Mouse (Mus musculus) gastrocnemius, adult 18-20 months (tissue): Measurements from ENCODE around the gene Car12. TPM values are rescaled to one million over a fixed set of nuclear protein-coding genes. Genes with fewer than 3 reads are reported as not detected.
"Not testable (repeated sequence)": the region's sequence is repeated elsewhere in the genome, so short reads cannot be mapped to it uniquely, and the experiment has no call there.

Source experiments
- DNase-seq: peaks from one replicate; pipeline ENCODE4 v3.0.0; 2021; ENCODE audit warnings: low spot score
- total RNA-seq, 2 experiments: library from RNA; stranded (reverse); gene quantifications; 2 replicates each; pipeline ENCODE4 v1.2.3; 2021

Gene Car12
- total RNA-seq, 2 experiments from 2014 or later, result 0.14 to 0.24 TPM

DNA sequence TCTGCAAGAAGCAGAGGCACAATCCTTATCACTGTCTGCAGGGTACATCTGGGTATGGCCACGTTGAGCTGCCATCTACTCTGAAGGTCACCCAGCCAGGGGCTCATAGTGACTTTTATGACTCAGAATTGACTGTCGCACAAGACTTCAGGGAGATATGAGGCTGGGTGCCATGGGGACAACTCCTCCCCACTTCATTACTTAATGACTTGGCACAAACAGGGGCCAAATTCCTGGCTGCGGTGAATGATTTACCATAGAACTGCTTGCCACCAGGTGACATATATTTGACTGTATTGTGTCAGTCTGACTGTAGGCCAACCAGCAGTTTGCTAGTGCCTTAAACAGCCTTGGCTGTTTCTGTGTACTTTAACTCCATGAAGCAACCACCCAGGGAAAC lies 55.8 kb downstream of the Car12 start:
- DNase-seq, result no peak

DNA sequence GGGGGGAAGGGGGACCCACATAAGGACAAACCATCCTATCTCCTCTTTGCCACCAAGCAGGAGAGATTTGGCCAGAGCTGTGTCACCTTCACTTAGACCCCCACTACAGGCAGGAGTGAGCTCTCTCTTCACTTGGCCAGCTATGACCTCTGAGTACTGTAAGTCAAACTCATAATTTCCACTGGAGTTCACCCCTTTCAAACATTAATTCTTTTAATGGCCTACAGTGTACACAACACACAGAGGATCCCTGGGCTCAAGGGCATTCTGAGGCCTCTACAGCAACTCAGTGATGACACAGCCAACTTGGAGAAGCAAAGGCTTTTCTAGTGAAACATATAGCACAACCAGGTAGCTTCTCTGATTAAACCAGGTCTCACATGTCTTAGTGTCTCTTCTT lies 57.2 kb downstream of the Car12 start:
- DNase-seq, result no peak

DNA sequence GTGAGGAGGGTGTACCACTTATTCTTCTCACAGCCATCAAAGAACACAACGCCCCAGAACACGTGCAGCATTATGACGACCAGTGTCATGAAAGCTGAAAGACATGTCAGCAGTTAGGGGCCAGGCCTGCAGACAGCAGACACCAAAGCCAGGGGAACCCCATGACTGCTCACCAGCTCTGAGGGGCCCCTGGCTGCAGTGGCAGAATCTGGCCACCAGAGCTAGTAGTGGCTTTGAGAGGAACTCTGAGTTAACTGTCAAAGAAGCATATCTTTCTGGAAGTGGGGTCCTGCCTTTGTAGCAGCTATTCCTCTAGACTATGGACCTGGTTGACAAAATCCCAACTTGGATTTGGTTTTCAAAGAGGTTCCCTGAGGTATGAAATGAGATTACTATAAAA lies 71.1 kb downstream of the Car12 start:
- DNase-seq, result not testable (repeated sequence)

DNA sequence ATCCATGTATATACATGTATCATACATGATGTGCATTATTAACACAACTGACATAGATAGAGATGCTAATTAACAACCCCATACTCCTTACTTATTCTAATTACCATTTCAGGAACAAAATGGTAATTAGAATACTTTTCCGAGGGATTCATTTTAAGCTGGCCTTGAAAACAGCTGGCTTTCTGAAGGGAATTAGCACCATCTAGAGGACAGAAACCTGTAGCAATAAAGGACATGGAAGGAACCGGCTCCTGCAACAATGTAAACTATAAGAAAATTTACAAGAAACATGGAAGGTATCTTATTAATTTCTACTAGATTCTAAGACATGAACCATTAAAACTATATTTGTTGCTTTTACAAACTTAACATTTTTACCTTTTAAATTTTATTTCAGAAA lies 74.3 kb downstream of the Car12 start:
- DNase-seq, result peak; percentile 37

DNA sequence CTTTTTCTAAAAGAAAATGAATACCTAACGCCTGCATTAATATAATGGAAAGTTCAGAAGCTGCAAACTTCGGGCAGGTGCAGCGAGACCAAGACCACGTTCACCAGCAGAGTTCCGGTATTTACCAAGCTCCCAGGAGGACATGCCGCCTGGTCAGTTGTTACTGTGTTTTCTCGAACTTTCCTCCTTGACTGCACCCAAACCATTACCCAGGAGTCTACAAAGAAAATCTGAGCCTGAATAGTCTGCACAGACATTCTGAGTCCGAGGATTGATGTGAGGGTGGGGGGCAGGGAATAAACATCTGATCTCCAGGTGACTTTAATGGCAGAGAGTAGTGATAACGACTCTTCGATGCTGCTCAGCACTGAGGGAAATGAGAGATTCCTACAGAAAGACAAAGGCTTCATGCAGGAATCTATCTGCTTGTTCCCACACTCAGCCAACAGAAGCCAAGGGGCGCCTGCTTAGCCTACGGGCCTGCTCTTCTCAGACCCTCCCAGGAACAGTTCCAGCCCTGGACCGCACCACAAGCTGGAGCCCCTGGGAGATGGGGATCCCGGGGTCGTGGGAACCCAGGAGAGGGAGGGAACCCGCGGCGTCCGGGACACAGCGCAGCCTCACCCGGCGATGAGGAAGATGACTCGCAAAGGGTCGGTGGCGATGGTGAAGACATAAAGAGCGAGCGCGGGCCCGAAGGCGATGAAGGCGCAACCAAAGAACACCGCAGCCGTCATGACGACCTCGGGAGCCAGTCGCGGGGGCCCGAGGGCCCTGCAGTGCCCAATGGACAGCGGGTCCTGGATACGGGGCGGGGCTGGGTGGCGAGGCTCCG lies 81.4 kb downstream of the Car12 start:
- DNase-seq, result no peak

DNA sequence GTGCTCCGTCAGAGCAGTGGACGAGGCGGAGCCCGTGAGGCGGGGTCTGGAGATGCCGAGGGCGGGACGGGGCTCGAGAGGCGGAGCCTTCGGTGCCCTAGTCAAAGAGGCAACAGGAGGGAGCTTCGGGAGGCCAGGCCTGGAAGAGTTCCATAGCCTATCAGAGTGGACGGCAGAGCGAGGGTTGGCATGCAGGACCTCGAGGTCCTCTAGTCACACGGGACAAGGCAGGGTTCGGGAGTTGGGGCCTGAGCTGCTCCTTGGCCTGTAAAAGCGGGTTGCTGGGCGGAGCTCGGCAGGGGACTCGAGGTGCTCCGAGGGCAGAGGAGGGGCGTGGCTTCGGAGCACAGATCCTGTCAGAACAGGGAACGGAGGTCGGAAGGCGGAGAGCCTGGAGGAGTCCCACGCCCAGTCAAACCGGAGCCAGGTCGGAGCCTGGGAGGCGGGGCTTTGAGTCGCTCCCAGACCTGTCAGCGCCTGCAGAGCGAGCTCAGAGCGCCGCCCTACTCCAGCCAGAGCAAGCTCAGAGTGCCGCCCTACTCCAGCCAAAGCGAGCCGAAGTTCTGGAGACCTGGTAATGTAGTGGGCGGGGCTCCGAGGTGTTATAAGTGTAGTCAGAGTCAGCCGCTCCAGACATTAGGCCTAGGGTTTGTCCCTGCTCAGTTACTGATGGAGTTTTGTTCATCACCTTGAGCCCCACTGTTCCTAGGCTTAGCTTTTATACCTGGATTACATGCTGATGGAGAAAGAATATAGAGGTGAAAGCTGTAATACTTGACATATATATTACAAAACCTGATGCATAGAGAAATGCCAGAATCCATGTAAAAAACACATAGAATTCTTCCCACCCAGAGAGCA lies 82.2 kb downstream of the Car12 start, which contains the start of gene Aph1b:
Gene Aph1b (minus strand): TSS at position 27 of the 861 bp plus-strand sequence.
- DNase-seq, result peak; percentile 98

DNA sequence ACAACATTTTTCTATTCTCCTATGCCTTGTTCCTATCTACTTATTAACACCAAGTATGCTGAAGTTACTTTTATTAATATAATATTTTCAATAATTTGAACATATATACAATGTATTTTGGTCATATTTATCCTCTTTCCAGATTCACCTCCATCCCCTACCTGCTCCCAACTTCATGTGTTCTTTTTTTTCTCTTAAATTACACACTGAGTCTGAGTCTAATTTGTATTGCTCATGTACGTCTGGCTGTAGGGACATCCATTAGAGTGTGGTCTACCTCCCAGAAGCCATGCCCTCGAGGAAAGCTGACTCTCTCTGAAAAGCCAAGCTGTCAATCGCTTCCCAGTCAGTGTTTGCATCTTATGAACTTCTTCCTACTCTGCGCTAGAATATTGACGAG lies 83.3 kb downstream of the Car12 start, which contains the start of gene Gm10647:
Gene Gm10647 (plus strand): TSS at position 301 of the 400 bp plus-strand sequence.
- no peak for DNase-seq

DNA sequence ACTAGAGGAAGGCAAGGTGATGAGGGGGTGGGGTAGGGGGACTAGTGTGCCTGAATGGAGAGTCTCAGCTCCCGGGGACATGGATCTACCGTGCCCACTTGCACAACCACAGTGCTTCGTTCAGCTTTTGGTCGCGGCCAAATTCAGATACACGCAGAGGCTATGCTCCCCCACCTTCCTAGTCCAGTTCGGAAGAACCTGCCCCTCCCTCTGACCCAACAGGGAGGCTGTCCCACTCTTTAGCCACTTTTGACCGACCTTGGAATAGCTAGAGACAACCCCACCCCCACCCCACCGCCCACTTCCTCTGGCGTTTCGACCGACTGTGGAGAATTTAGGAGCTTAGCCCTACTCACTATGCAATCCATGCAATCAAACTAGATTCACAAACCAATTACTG lies 88.5 kb downstream of the Car12 start:
- no peak for DNase-seq

DNA sequence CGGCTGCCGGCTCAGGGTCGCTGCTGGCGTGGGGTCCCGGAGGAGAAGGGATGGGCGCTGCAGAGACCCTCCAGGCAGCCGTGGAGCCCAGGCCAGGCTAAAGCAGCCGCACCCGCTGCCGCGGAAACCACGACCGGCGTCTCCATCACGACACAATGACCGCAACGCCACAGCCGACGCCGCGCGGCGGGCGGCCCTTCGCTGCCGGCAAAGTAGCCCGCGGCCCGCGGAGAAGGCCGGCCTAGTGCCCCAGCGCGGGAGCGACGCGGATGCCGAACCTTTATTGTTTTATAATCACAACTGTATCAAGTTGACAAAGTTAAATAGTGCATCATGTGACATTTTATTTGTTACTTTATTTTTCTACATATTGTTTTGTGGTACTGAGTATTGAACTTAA lies 92.5 kb downstream of the Car12 start:
- DNase-seq, result not testable (repeated sequence)

DNA sequence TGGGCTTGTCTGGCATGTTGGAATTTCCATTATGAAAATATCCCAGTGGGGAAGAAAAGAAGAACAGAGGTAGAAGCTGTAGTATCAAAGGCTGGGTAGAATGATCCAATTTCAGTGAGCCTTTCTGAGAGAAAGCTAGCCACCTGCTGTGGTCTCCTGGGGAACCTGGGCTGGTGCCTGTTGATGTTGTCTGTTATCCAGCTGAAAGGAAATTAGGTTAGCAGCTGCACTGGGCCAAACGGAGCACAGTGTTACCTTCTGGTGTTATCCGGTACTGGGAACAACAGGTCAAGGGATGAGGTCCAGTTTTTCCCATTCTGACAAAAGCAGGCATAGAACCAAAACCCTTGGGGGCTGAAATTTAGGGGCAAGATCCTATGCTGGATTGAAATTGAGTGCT lies 99.9 kb downstream of the Car12 start:
- DNase-seq, result no peak

Other genes with a start within 250 kb of the Car12 start
- gene Fbxl22, start 199.1 kb upstream of the Car12 start, total RNA-seq, result 1 to 10 TPM; 2.2 to 2.4 TPM
- gene Usp3, start 120.5 kb upstream of the Car12 start, total RNA-seq, result 10 to 100 TPM; 10.1 to 11.0 TPM
- 1 to 10 TPM; 1.3 to 2.1 TPM for gene Aph1b, start 81.8 kb downstream of the Car12 start, total RNA-seq
- gene Gm10647, start 83.4 kb downstream of the Car12 start, total RNA-seq, result not detected
- under 1 TPM; 0.66 to 0.88 TPM for gene Aph1c, start 121.0 kb downstream of the Car12 start, total RNA-seq
- 1 to 10 TPM; 4.9 to 6.5 TPM for gene Rab8b, start 206.0 kb downstream of the Car12 start, total RNA-seq
- gene Rps27l, start 232.4 kb downstream of the Car12 start, total RNA-seq, result 100 to 1,000 TPM; 218 to 220 TPM